Mouse (Mus musculus) CH12.LX (cell line): ENCODE measurements around the gene Bpifc.

Source experiments
- JUND ChIP-seq: conservative IDR thresholded peaks from 2 replicates; pipeline ENCODE4 v1.6.1; 2011; ENCODE audit warnings: low read depth, low read length, improper control_type of control experiment
- ZMIZ1 ChIP-seq: IDR thresholded peaks from 2 replicates; pipeline ENCODE4 v1.6.1; 2012; ENCODE audit warnings: low read depth, mild to moderate bottlenecking, inconsistent platforms, low read length, improper control_type of control experiment

- TF ChIP-seq ZMIZ1 = no peak
- TF ChIP-seq JUND = no peak
Observed at GRCm38 (mm10) chr10:85994543-85995104, 17.1 kb downstream of the Bpifc start.
